Mouse (Mus musculus) spleen, embryonic (tissue): ENCODE data around the gene Orm3.

Experiments used
- CTCF ChIA-PET: fragments of 350-600 bp; sonication (Branson Sonifier 250); formaldehyde crosslinking; loops from one replicate; lab custom pipeline; 2022; lab: Charles Lee

The Orm3 gene

GRCm38 (mm10) chr4:63355877-63356665 lies at the start of gene Orm3:
Gene Orm3, plus strand, starts transcription at chr4:63356162.
- CTCF ChIA-PET = interaction anchor here (0.6 kb wide), 1 partner anchor 129 kb away, joined by 3 read pairs; no protein-coding TSS in a partner anchor

- CTCF ChIA-PET = interaction anchor here (0.6 to 0.7 kb wide), 5 partner anchors 12 to 492 kb away, joined by 3 to 9 read pairs (median 3); no protein-coding TSS in a partner anchor
These were observed 48.5 kb upstream of the Orm3 start for GRCm38 (mm10) chr4:63307175-63308062.

GRCm38 (mm10) chr4:63308316-63308715 lies 47.6 kb upstream of the Orm3 start:
- CTCF ChIA-PET = interaction anchor here (0.7 kb wide), 1 partner anchor 94 kb away, joined by 3 read pairs; no protein-coding TSS in a partner anchor

GRCm38 (mm10) chr4:63310247-63310855 lies 45.6 kb upstream of the Orm3 start:
- CTCF ChIA-PET = no interaction called here

GRCm38 (mm10) chr4:63311426-63311825 lies 44.5 kb upstream of the Orm3 start:
- CTCF ChIA-PET = no interaction called here

GRCm38 (mm10) chr4:63314063-63314462 lies 41.9 kb upstream of the Orm3 start:
- CTCF ChIA-PET = no interaction called here

- CTCF ChIA-PET = no interaction called here
These were observed 39.8 kb upstream of the Orm3 start for GRCm38 (mm10) chr4:63316076-63316746.

- CTCF ChIA-PET = interaction anchor here (0.6 to 0.7 kb wide), 3 partner anchors 21 to 139 kb away, joined by 3 to 17 read pairs (median 3); no protein-coding TSS in a partner anchor
These were observed 36.4 kb upstream of the Orm3 start for GRCm38 (mm10) chr4:63319566-63319965.

- CTCF ChIA-PET = no interaction called here
These were observed 32.6 kb upstream of the Orm3 start for GRCm38 (mm10) chr4:63323275-63323815.

GRCm38 (mm10) chr4:63333403-63333802 lies 22.6 kb upstream of the Orm3 start:
- CTCF ChIA-PET = no interaction called here

GRCm38 (mm10) chr4:63338414-63339076 lies 17.4 kb upstream of the Orm3 start:
- CTCF ChIA-PET = no interaction called here

- CTCF ChIA-PET = no interaction called here
These were observed 13.5 kb upstream of the Orm3 start for GRCm38 (mm10) chr4:63342491-63342890.

- CTCF ChIA-PET = no interaction called here
These were observed 12.4 kb upstream of the Orm3 start for GRCm38 (mm10) chr4:63343608-63344007.

- CTCF ChIA-PET = no interaction called here
These were observed 11.7 kb upstream of the Orm3 start, which contains the start of gene Orm1 for GRCm38 (mm10) chr4:63344295-63344694. Gene Orm1, plus strand, starts transcription at chr4:63344560.

GRCm38 (mm10) chr4:63345261-63345660 lies 10.7 kb upstream of the Orm3 start:
- CTCF ChIA-PET = no interaction called here

- CTCF ChIA-PET = no interaction called here
These were observed 9.3 kb upstream of the Orm3 start for GRCm38 (mm10) chr4:63346659-63347058.

- CTCF ChIA-PET = no interaction called here
These were observed 7.4 kb upstream of the Orm3 start for GRCm38 (mm10) chr4:63348524-63348923.

- CTCF ChIA-PET = interaction anchor here (0.6 kb wide), 1 partner anchor 128 kb away, joined by 3 read pairs; no protein-coding TSS in a partner anchor
These were observed 1.1 kb downstream of the Orm3 start for GRCm38 (mm10) chr4:63356981-63357570.

- CTCF ChIA-PET = no interaction called here
These were observed 3.9 kb downstream of the Orm3 start for GRCm38 (mm10) chr4:63359861-63360260.

- CTCF ChIA-PET = no interaction called here
These were observed 6.2 kb downstream of the Orm3 start, which contains the start of gene Orm2 for GRCm38 (mm10) chr4:63362150-63362549. Gene Orm2, plus strand, starts transcription at chr4:63362449.
